Mouse (Mus musculus): ENCODE data around the gene Phtf2.
A peak's percentile ranks its signal among the peaks of the same experiment; 100 is the strongest.
"Not testable (repeated sequence)": the region's sequence is repeated elsewhere in the genome, so short reads cannot be mapped to it uniquely, and the experiment has no call there.

Phtf2 gene

GRCm38 (mm10) chr5:20765365-20765920, 116.5 kb downstream of the Phtf2 start:
- no peak for ATAC-seq (ENCODE audit: low TSS enrichment)

GRCm38 (mm10) chr5:20762441-20762840, 119.5 kb downstream of the Phtf2 start:
- not testable (repeated sequence) for ATAC-seq (ENCODE audit: low TSS enrichment)

- ATAC-seq (ENCODE audit: low TSS enrichment): no peak
Observed at GRCm38 (mm10) chr5:20760368-20761162, 121.4 kb downstream of the Phtf2 start.

GRCm38 (mm10) chr5:20759771-20760170, 122.2 kb downstream of the Phtf2 start:
- ATAC-seq (ENCODE audit: low TSS enrichment): peak; percentile 68; the same call in 1 of the 2 replicates

- no peak for ATAC-seq (ENCODE audit: low TSS enrichment)
Observed at GRCm38 (mm10) chr5:20753963-20754362, 128.0 kb downstream of the Phtf2 start.

GRCm38 (mm10) chr5:20753096-20753495, 128.8 kb downstream of the Phtf2 start:
- ATAC-seq (ENCODE audit: low TSS enrichment): peak; percentile 69

- no peak for ATAC-seq (ENCODE audit: low TSS enrichment)
Observed at GRCm38 (mm10) chr5:20751696-20752095, 130.2 kb downstream of the Phtf2 start.

GRCm38 (mm10) chr5:20751000-20751399, 130.9 kb downstream of the Phtf2 start:
- no peak for ATAC-seq (ENCODE audit: low TSS enrichment)

GRCm38 (mm10) chr5:20749535-20749934, 132.4 kb downstream of the Phtf2 start:
- no peak for ATAC-seq (ENCODE audit: low TSS enrichment)

GRCm38 (mm10) chr5:20748856-20749255, 133.1 kb downstream of the Phtf2 start:
- no peak for ATAC-seq (ENCODE audit: low TSS enrichment)

GRCm38 (mm10) chr5:20748142-20748541, 133.8 kb downstream of the Phtf2 start:
- 0 out of 2 replicates have a peak, but pooled peaks have one; percentile 15 for ATAC-seq (ENCODE audit: low TSS enrichment)

- ATAC-seq (ENCODE audit: low TSS enrichment): no peak
Observed at GRCm38 (mm10) chr5:20741936-20742335, 140.0 kb downstream of the Phtf2 start.

- no peak for ATAC-seq (ENCODE audit: low TSS enrichment)
Observed at GRCm38 (mm10) chr5:20741193-20741592, 140.7 kb downstream of the Phtf2 start.

- no peak for ATAC-seq (ENCODE audit: low TSS enrichment)
Observed at GRCm38 (mm10) chr5:20738795-20739194, 143.1 kb downstream of the Phtf2 start.

GRCm38 (mm10) chr5:20723226-20723625, 158.7 kb downstream of the Phtf2 start:
- ATAC-seq (ENCODE audit: low TSS enrichment): not testable (repeated sequence)

- no peak for ATAC-seq (ENCODE audit: low TSS enrichment)
Observed at GRCm38 (mm10) chr5:20720201-20720900, 161.6 kb downstream of the Phtf2 start.

GRCm38 (mm10) chr5:20715980-20716379, 165.9 kb downstream of the Phtf2 start:
- ATAC-seq (ENCODE audit: low TSS enrichment): not testable (repeated sequence)

GRCm38 (mm10) chr5:20714619-20715018, 167.3 kb downstream of the Phtf2 start:
- not testable (repeated sequence) for ATAC-seq (ENCODE audit: low TSS enrichment)

GRCm38 (mm10) chr5:20710845-20711244, 171.1 kb downstream of the Phtf2 start:
- ATAC-seq (ENCODE audit: low TSS enrichment): not testable (repeated sequence)

All from frontal cortex, adult (tissue).